Mouse (Mus musculus) retina, embryonic 14.5 days (tissue): Measurements from ENCODE around the gene Rnase13.

Source experiments
- DNase-seq: peaks from one replicate; pipeline ENCODE4 v3.0.0-alpha.2; 2015; ENCODE audit warnings: low spot score

Rnase13 gene

GRCm38 (mm10) chr14:51913062-51913959 lies 9.3 kb downstream of the Rnase13 start:
- peak; percentile 55 for DNase-seq

GRCm38 (mm10) chr14:51912391-51913061 lies 10.0 kb downstream of the Rnase13 start:
- peak; percentile 27 for DNase-seq

GRCm38 (mm10) chr14:51911301-51911700 lies 11.3 kb downstream of the Rnase13 start:
- no peak for DNase-seq

- DNase-seq, result no peak
Observed at GRCm38 (mm10) chr14:51906102-51906501, 16.5 kb downstream of the Rnase13 start.

- DNase-seq, result no peak
Observed at GRCm38 (mm10) chr14:51904706-51905105, 17.9 kb downstream of the Rnase13 start.

GRCm38 (mm10) chr14:51903782-51904181 lies 18.8 kb downstream of the Rnase13 start:
- no peak for DNase-seq

GRCm38 (mm10) chr14:51902806-51903710 lies 19.5 kb downstream of the Rnase13 start:
- DNase-seq, result peak; percentile 86

- DNase-seq, result no peak
Observed at GRCm38 (mm10) chr14:51899351-51899750, 23.2 kb downstream of the Rnase13 start.

GRCm38 (mm10) chr14:51896539-51897170 lies 25.9 kb downstream of the Rnase13 start:
- no peak for DNase-seq

- DNase-seq, result no peak
Observed at GRCm38 (mm10) chr14:51896019-51896418, 26.6 kb downstream of the Rnase13 start.

- DNase-seq, result no peak
Observed at GRCm38 (mm10) chr14:51895071-51895470, 27.5 kb downstream of the Rnase13 start.

GRCm38 (mm10) chr14:51893809-51894208 lies 28.8 kb downstream of the Rnase13 start:
- no peak for DNase-seq

- no peak for DNase-seq
Observed at GRCm38 (mm10) chr14:51893094-51893794, 29.3 kb downstream of the Rnase13 start.

GRCm38 (mm10) chr14:51892191-51892939 lies 30.2 kb downstream of the Rnase13 start, which contains the start of gene Slc39a2:
Gene Slc39a2 (plus strand): TSS chr14:51892889.
- DNase-seq, result no peak

GRCm38 (mm10) chr14:51889833-51890232 lies 32.7 kb downstream of the Rnase13 start:
- no peak for DNase-seq

- DNase-seq, result no peak
Observed at GRCm38 (mm10) chr14:51886051-51886450, 36.5 kb downstream of the Rnase13 start.

- DNase-seq, result peak; percentile 96
Observed at GRCm38 (mm10) chr14:51884598-51885331, 37.8 kb downstream of the Rnase13 start, which contains the start of gene Mettl17. Gene Mettl17 (plus strand): TSS chr14:51884842.

- DNase-seq, result peak; percentile 57
Observed at GRCm38 (mm10) chr14:51884031-51884544, 38.5 kb downstream of the Rnase13 start.

GRCm38 (mm10) chr14:51883527-51884030 lies 39.0 kb downstream of the Rnase13 start:
- peak; percentile 84 for DNase-seq
